Mouse (Mus musculus): ENCODE data around the gene Slc22a23.
A peak's percentile ranks its signal among the peaks of the same experiment; 100 is the strongest.

Gene Slc22a23

DNA sequence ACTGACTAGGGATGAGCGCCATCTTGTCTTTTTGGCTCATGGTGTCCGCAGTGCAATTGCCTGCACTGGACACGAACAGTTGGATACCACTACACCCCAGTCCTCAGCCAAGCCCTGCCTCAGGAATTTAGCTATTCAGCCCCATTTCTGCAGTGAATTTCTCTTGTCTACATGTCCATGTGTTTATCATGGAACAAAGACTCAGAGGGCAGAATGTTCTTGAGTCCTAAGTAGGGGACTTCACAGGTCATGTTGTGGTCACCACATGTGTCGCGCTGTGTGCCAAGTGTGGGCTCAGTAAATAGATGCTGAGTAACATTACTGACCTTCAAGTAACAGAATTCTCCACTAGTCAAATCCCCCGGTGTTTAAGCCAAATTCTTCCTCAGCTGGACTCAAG, 109.9 kb downstream of the Slc22a23 start:
- DNase-seq (ENCODE audit: low read depth, low spot score), result no peak

DNA sequence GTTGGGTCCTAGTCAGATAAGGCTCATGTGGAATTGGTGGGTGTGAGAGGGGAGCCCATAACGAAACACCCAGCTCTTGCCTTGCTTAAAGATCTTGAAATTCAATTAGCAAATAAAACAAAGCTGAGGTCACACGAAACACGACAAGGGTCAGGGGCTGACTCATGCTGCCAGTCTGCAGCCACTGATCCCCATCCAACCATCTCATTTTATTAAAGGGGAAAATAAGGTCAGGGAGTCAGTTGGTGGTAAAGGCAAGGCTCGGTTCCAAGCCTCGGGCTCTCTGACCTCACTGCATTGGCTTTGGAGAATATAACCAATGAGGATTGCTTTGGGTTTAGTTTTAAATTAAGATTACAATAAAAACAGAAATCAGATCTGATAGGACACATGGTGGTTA, 110.5 kb downstream of the Slc22a23 start:
- DNase-seq (ENCODE audit: low read depth, low spot score), result no peak

DNA sequence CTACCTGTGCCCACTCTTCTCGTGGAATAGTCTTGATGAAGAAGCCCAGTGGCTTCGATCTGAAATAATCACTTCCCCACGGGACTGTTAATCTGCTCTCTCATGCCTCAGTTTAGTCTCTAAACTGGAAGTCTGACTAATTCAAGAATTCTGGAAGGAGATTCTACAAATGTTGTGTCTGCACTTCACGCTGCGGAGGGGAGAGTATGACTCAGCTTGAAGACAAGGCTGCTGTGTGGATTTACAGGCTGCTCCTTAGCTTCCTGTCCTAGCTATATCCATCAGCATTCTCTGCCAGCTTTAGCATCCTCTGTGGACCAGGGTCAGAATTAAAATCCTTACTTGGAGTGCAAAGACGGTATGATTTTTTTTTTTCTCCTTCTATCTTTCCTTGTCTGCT, 112.0 kb downstream of the Slc22a23 start:
- DNase-seq (ENCODE audit: low read depth, low spot score), result no peak

DNA sequence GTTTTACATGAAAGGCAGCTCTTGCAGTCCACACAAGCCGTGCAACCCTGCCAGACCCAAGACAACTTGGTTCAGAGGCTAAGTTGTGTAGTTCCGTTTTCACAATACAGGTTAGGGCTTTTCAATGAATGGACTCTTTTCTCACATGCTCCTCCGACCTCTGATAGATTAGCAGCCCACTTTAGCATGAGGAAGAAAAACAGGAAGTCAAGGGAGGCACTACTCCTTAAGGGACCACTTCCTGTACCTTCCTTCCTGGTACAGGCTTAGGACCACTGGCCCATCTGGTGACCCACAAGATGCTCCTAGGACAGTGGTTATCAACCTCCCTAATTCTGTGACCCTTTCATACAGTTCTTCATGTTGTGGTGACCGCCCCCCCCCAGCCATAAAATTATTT, 116.1 kb downstream of the Slc22a23 start:
- peak; percentile 2 for DNase-seq (ENCODE audit: low read depth, low spot score)

DNA sequence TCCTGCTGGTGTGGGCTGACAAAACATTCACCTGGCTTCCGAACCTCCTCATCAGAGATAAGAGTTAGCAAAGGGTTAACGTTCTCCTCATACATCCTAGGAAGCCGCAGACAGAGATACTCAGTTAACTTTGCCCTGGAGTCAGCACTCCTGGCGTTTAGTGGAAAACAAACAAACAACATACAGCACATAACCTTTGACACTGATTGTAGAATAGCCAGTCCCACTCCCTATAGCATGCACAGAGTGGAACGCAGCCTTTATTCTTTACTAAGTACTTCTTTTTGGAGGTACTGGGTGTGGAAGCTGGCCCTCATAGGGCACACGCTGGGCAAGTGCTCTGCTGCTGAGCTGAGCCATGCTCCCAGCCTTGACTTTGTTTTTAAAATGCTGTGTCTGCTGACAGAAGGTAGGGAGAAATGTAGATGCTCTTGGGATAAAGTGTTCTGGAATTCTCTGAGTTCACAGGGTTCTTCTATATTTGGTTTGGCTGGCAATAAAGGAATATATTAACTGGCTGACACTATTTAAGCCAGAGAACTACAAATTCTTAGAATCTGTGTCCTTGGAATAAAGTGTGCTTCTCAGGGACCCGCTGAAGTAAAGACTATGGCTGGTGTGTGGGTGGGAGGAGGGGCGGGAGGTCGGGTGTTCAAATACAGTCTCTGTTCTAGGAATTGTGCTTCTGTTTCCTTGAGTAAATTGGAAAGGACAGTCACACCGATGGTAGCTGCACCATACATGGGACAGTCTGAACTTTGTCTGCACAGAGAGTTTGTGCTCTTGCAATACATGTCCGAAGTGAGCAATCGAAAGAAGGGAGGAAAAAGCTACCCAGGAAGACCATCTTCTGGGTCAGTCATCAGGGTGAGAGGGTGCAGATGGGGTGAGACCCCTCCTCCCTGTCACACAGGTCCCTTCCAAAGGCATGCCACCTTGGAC, 117.0 kb downstream of the Slc22a23 start:
- DNase-seq (ENCODE audit: low read depth, low spot score), result no peak

DNA sequence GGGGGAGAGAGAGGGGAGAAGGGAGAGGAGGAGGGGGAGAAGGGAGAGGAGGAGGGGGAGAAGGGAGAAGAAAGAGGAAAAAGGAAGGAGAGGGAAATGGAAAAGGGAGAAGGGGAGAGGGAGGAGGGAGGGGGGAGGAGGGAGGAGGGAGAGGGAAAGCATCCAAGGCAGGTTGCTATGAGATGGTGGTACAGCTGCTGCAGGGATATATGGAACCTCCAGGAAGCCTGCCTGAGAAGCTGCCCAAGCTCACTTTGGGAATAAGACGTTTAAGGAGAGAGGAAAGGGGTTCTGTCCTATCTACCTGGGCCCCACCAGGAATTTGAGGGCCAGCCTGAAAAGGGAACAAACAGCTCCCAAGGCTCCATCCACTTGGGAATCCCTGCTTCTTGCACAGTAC, 118.0 kb downstream of the Slc22a23 start:
- DNase-seq (ENCODE audit: low read depth, low spot score), result no peak

DNA sequence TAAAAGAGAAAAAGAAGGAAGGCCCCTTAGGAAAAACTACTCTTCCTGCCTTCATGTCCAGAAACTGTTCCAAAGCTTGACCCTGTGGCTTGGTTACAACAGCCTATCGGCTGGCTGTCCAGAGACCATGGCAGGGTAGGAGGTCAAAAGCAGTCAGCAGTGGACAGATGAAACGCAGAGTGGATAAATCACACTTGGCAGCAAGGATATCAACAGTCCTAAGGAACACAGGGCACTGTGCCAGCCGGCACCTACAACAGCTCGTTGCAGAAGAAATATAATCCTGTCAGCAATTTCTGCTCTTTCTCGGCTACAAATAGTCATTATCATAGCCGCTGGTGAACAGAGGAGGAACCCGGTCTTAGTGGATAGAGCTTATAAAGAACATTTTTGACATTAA, 122.0 kb downstream of the Slc22a23 start:
- DNase-seq (ENCODE audit: low read depth, low spot score), result no peak

DNA sequence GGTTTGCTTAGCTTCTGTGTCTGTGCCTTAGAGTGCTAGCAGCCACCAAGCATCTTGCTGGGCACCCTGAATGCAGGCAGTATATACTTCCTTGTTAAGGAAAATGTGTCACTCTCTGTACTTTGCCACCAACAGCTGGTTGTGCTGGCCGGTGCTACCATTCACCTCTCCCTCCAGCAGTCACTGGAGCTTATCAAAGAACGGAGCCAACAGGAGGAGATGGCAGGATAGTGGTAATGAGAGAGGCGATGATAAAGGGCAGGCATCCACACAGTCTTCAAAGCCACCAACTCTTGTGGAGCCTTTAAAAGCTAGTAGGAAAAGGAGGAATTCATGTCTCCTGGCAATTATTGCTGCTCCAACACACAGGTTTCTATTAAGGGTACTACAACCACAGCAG, 125.3 kb downstream of the Slc22a23 start:
- DNase-seq (ENCODE audit: low read depth, low spot score), result no peak

DNA sequence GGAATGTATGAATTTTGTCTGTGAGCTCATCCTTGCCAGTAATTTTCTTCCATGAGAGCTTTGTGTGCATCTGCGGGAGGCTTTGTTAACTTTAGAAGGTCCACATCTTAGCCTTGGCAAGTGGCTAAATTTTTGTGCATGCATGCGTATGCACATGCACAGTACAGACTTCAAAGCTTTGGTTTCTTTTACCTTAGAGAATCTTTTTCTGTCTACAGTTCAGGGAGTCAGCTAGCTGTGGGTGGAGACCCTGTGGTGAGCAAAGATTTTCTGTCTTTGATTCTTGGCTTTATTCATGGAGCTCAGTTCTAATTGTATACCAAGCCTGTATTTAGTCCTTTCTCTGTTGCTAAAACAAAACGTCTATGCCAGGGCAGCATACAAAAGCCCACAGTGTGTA, 126.2 kb downstream of the Slc22a23 start:
- no peak for DNase-seq (ENCODE audit: low read depth, low spot score)

DNA sequence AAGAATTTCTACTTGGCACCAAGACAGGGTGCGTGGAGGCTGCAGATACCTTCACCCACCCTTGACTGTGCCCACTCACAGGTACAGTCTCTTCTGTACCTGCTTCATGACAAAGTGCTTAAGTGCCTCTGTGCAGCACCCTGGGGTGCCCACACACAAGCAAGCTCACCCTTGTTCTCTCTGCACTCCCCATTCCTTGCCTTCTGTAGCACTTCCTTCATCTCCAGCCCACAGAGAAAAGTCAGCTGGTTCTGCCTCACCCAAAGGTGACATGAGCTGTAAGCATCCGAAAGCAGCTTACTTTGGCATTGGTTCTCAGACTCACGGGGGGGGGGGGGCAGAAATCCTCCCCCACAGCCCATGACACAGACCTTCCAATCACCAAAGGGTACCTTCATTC, 130.1 kb downstream of the Slc22a23 start:
- no peak for DNase-seq (ENCODE audit: low read depth, low spot score)

DNA sequence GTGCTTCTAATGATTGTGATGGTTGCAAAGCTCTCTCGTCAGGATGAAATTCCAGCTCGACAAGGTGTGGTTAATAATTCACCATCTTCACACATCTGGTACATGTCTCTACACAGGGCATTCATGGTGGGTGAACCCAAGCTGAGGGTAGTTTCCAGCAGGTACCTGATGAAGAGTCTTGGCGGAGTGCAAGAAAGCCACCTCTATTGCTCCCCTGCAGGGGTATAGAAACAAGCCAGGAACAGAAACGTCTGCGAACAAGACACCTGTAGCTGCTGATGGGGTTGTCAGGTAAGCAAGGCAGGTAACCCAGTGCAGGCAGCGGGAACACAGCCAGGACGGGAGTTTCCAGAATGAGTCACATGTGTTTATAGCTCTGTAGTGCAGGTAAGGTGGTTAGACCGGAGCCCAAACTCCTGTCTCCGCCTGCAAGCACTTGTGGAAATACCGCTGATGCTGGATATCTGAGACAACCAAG, 132.2 kb downstream of the Slc22a23 start:
- no peak for DNase-seq (ENCODE audit: low read depth, low spot score)

DNA sequence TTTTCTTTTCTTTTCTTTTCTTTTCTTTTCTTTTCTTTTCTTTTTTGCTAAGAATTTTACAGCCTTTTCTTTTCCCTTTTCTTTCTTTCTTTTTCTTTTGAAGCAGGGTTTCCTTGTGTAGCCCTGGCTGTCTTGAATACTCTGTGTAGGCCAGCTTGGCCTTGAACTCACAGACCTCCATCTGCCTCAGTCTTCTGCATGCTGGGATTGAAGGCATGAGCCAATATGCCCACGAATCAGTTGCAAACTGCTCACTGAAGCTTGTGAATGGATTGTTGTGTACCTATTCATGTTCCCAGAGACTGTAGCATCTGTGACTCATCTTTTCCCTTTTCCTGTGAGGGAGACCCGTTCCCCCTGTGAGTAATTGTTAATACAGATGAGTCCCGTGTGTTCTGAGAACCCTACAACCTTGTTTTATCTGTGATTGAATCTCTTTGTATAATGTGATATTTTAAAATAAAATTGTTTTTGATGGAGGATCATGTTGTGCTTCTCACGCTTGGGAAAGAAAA, 133.7 kb downstream of the Slc22a23 start:
- DNase-seq (ENCODE audit: low read depth, low spot score), result no peak

DNA sequence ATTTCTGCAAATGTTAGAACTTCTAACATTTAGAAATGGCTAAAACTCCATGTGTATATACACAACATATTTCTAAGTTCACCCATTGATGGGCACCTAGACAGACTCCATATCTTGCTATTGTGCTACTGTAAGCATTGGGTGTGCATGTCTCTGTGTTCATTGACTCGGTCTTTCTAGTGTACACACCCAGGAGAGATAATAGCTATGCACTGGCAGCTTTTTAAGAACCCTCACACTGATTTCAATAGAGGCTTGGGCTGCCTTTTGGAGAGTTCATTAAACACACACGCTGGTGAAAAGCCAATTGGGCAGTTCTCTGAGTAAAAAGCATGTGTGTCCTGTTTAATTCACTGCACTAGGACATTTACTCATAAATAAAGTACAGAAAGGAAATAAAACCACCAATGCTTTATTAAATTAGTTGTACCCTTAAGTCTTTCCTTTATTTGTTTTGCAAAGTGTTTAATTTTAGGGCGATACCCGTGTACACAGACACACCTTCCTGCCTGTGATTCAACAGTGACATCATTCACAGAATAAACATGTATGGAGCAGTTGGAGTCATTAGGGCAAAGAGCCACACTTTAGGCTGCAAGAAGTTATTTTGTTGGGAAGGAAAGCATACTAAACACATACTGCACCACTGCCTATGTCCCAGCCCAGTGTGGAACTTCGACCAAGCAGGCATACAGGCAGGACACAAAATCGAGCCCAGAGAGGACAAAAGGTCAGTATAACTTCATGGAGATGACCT, 137.1 kb downstream of the Slc22a23 start:
- no peak for DNase-seq (ENCODE audit: low read depth, low spot score)

DNA sequence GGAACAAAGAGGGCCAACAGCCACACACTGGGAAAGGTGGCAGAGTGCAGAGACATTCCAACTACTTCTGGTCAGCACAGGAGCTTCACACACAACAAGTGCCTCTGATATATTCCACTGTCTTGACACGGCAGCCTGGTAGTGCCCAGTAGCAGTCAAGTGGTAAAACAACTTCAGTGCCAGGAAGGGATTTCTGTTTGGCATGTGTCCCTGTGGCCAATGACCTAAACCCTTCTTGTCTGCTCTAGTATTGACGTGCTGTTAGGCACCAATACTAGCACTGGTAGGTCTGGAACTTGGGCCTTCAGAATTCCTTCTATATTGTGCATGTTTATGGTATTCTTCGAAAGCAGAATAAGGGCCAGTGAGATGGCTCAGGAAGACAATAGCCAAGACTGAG, 139.8 kb downstream of the Slc22a23 start:
- no peak for DNase-seq (ENCODE audit: low read depth, low spot score)

DNA sequence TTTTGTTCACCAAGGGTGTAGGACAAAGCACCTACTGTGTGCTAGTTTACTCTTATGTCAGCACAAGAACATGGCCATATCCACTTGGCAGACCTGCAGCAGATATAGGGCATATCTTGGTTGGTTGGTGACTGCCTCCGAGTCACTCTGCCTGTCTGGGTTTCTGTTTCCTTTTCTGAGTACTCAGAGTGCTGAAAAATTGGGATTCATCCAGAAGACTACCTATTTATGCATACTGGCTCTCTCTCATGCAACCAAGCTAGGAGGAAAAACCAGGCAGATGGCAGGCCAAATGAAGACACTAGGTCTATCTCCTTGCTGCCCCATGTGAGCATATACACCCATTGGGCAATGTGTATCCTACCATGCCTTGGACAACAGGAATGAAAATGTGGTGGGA, 149.3 kb downstream of the Slc22a23 start:
- no peak for DNase-seq (ENCODE audit: low read depth, low spot score)

DNA sequence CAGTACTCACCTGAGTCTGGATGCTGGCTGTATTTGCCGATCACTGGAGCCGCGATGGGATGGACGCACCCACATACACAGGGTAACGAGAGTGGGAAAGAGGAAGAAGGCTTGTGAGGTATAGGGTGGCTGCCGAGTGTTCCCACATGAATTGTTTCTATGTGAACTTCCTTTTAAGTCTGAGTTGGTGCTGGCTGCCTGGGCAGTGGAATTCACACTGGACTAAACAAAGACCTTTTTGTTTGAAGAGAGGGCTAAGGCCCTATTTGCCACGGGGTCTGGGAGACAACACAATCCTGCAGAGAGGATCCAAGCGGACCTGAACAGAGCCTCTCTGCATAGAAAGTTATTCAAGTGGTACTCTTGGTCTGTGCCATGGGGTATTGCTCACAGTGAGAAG, 151.6 kb downstream of the Slc22a23 start:
- DNase-seq (ENCODE audit: low read depth, low spot score), result no peak

DNA sequence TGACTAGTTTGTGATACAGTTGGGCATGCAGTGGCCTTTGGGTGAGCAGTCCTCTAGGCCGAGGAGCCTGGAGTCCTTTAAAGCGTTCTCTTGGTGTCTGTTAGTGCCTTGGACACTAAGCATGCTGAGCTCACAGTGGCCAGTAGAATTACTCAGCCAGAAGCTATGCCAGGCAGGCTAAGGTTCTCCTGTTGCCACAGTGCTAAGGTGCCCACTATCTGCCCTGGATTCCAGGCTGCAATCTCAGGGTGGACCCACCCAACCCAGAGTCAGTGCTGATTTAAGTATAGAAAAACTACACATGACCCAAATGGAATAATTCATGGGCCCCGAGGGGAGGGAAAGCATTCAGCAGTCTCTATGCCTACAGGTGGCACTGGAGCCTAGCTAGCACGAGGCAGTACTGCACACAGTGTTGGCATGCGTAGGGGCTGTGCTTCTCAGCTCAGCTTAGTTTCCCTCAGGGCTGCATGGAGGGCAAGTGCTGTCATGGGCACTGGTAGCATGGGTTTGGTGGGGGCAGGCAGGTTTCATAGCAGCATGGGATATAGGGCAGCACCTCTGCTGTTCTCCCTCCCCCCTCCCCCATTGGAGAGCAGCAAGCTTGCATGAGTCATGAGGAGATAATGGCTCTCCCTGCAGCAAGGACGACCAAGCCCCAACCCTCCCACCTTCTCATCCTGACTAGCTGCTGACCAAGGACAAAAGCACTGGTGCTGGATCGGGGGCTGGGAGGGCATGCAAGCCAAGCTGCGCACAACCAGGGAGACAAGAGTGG, 152.4 kb downstream of the Slc22a23 start:
- DNase-seq (ENCODE audit: low read depth, low spot score), result no peak

DNA sequence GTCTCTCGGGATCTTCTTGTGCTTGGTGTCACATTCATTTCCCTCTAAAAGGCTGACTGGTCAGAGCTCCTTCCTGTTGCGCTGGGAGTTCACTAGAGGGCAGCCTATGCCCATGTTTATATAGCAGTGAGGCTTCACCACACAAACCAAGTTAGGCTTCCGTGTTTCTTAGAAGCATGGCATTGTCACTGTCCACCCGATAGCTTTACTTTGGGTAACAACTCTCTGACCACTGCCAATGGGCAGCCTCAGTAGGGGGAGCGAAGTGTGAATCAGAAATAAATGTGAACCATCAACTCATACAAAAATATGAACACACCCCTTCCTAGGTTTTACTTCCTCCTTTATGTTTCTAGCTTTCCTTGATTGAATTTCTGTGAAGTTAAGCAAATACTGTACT, 157.4 kb downstream of the Slc22a23 start:
- peak; percentile 75 for DNase-seq (ENCODE audit: low read depth, low spot score)

DNA sequence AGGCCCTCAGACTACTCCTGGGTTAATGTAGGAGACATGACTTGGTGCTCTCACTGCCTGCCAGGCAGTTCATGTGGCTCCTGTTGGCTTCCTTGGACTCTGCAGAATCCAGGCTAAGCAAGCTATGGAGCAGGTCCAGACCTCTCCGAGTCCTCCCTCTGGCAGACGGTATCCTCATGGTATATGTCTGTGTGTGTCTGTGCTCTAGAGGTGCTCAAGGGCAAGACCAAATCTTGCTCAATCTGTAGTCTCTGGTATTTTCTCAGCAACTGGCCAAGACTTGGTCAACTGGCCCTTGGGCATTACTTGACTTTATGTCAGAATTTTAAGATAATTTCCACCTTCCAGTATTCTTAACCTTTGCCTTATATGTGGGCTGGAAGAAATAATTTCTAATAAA, 159.6 kb downstream of the Slc22a23 start:
- DNase-seq (ENCODE audit: low read depth, low spot score), result no peak

DNA sequence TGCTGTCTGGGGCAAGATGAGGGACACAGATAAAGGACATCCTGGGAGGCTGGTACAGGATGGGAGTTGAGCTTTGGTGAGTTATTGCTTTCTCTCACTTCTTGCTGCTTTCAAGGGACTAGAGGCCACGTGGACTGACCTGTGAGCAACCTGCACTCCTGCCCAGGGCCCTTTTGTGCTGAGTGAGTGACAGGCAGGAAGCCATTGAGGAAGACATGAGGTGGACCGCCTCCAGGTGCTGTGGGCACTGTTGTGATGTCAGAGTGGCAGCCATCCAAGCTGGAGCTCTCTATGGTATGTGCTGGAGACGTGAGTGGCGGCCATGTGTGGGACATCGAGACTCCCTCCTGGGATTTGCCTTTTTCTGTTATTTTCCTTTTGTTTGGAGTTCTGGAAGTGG, 163.4 kb downstream of the Slc22a23 start:
- no peak for DNase-seq (ENCODE audit: low read depth, low spot score)

DNA sequence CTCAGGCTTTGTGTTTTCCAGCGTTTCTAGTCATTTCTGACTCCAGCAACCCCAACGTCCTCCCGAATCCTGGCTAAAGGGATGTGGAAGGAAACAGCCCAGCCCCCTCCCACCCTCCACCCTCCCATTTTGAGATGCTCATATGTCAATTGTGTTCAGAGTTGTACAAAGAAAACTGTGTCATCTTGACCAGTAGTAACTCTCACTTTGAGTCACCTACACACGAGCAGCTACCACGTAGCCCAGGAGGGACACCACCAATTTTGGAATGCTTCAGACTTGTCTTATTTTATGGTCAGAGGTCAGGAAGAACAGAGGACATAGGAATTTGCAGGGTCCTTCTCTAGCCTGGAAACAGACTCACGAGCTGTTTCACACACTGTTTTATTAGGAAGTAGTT, 171.0 kb downstream of the Slc22a23 start:
- no peak for DNase-seq (ENCODE audit: low read depth, low spot score)

Data from CD4-positive, CD25-positive, alpha-beta regulatory T cell, adult 2 months (primary cell).